Mouse (Mus musculus): Measurements from ENCODE around the gene Slc44a2.

DNA sequence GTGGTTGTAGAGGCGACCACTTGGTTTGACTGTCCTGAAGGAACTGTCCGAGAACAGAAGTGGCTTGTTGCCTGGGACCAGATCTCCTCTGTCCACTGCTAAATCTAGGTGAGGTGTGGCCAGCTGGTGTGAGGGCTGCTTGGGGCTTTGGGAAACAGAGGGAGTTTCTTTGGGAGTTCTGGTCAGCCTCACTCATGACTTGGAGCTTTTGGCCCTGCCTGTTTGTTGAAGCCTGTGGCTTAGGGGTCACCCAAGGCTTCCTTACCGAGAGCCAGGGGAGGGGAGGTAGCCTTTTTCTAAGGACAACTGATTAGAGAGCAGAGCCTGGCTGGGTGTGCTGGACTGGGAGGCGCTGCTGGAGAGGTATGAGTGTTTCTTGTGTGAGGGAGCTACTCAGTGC, 14.9 kb downstream of the Slc44a2 start:
- no peak for TF ChIP-seq CTCF (conservative IDR thresholded peaks at IDR 0.05; ENCODE audit: low read length)
- TF ChIP-seq POU5F1 (IDR thresholded peaks at IDR 0.05; ENCODE audit: borderline replicate concordance, low read length), result no peak
- no peak for TF ChIP-seq NANOG (IDR thresholded peaks at IDR 0.05; ENCODE audit: borderline replicate concordance, low read length)
